Mouse (Mus musculus): ENCODE measurements at regions not wholly inside any gene's neighbourhood (a gene's known extent, or its start where the extent isn't known, plus 50 kb on each side); places are given as distances from the start of the nearest gene placed in this dataset.

DNA sequence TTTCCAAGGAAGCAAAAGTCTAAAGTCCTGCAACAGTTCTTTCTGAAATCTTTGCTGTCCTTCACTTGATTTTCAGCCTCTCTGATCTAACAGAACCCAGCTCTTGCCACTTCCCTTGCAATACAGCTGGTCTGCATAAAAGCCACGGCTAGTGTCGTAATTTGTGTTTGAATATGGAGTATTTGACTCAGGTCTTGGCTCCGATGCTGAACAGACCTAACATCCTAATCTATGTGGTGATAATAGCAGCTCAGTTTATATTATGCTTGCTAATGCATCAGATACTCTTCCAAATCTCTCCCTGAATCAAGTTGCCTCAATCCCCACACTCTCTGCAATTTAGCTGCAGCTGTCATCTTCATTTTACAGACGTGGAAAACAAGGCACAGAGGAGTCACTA lies 109.5 kb upstream of the Nphp3 start:
- TF ChIP-seq CTCF (conservative IDR thresholded peaks at IDR 0.05; ENCODE audit: insufficient read depth, insufficient read length, low read depth, low read length), result no peak
- no peak for TF ChIP-seq POLR2A (IDR thresholded peaks at IDR 0.05; ENCODE audit: low read depth, low read length)
